Mouse (Mus musculus) thymus, postnatal 14 days (tissue): ENCODE measurements around the gene Nfkbid.
"Not testable (repeated sequence)": the region's sequence is repeated elsewhere in the genome, so short reads cannot be mapped to it uniquely, and the experiment has no call there.

Experiments
- DNase-seq: peaks from one replicate; pipeline ENCODE4 v3.0.0; 2021

Gene Nfkbid

DNA sequence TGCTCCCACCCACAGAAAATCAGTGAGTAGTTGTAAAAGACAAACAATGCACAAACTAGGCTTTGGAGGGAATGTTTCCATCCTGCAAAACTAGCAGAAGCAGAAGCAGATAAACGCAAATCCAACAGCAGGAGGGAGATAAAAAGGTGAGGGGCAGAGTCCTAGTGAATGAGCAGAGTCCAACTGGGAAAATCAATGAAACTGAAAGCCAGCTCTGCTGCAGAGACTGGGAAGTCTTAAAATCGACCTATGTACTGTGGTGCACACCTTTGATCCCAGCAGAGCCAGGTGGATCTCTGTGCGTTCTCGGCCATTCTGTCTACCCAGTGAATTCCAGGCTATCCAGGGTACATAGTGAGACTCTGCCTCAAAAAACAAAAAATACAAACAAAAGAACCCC lies 53.5 kb downstream of the Nfkbid start:
- no peak for DNase-seq

- not testable (repeated sequence) for DNase-seq
Measured at GRCm38 (mm10) chr7:30476136-30476535, 54.6 kb downstream of the Nfkbid start.

DNA sequence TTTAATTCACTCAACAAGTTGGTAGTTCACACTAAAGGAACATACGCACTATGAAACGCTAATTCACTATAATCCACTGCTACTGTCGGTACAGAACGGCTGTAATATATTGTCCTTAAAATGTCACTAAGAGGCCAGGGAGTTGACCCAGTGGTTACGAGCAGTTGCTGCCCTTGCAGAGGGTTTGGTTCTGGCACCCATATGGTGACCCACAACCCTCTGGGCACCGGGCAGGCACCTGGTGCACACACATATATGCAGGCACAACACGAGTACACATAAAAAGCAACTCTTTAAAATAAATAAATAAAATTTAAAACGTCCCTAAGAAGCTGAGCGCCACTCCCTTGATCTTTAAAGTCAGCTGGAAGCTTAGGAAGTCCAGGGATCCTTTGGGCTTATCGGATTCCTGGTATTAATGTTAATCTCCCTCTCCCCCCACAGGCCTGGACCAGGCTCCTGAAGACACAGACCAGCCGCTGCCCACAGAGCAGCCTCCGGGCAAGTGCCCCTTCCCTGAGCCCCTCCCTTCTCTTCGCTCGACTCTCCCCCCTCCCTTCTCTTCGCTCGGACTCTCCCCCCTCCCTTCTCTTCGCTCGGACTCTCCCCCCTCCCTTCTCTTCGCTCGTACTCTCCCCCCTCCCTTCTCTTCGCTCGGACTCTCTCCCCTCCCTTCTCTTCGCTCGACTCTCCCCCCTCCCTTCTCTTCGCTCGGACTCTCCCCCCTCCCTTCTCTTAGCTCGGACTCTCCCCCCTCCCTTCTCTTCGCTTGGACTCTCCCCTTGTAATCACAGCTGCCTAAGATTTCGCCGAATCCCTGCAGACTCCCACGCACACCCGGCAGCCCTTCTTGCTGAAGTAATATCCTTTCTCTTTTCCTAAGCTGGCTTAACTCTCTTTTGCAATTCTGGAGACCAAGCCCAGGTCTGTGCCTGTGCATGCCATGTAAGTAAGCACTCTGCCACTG lies 56.2 kb downstream of the Nfkbid start:
- DNase-seq: no peak
